Mouse (Mus musculus) thymus, adult 2 months (tissue): ENCODE results near the gene Fam214a. TPM values are rescaled to one million over a fixed set of nuclear protein-coding genes. Genes with fewer than 3 reads are reported as not detected.

Experiments used
- DNase-seq: peaks from one replicate; pipeline ENCODE4 v3.0.0; 2021
- H3K27ac ChIP-seq: fragments of 200-500 bp; 2 replicates; pipeline ENCODE4 v1.5.1; 2012; ENCODE audit warnings: low read length, control low read depth; ENCODE audit not compliant: control insufficient read depth, insufficient read depth
- H3K27me3 ChIP-seq: fragments of 200-500 bp; 2 replicates; pipeline ENCODE4 v1.6.1; 2012; ENCODE audit warnings: mild to moderate bottlenecking, low read length, moderate library complexity, mixed read lengths; ENCODE audit not compliant: control insufficient read depth, insufficient read depth
- H3K36me3 ChIP-seq: fragments of 200-500 bp; 2 replicates; pipeline ENCODE4 v1.6.1; 2012; ENCODE audit warnings: mild to moderate bottlenecking, low read length, moderate library complexity; ENCODE audit not compliant: control insufficient read depth, insufficient read depth
- H3K4me1 ChIP-seq: fragments of 200-500 bp; replicated peaks from 2 replicates; pipeline ENCODE4 v1.6.1; 2012; ENCODE audit warnings: low read length; ENCODE audit not compliant: control insufficient read depth, insufficient read depth
- H3K4me3 ChIP-seq: fragments of 200-500 bp; 2 replicates; pipeline ENCODE4 v1.5.1; 2012; ENCODE audit warnings: mild to moderate bottlenecking, low read length, control low read depth, moderate library complexity; ENCODE audit not compliant: control insufficient read depth, insufficient read depth
- CTCF ChIP-seq: fragments of 200-500 bp; IDR thresholded peaks from 2 replicates; pipeline ENCODE4 v1.5.1; 2012; ENCODE audit warnings: mild to moderate bottlenecking, control low read depth, low read length, moderate library complexity, borderline replicate concordance; ENCODE audit not compliant: control insufficient read depth, poor library complexity, insufficient read depth; ENCODE audit errors: extremely low read depth
- POLR2A ChIP-seq: fragments of 200-500 bp; IDR thresholded peaks from 2 replicates; pipeline ENCODE4 v1.6.1; 2012; ENCODE audit warnings: mild to moderate bottlenecking, low read length, control low read depth, moderate library complexity; ENCODE audit not compliant: control insufficient read depth, poor library complexity, insufficient read depth; ENCODE audit errors: extremely low read depth
- WGBS: fragments of 180-500 bp; shearing (Covaris S2); methylation state at CpG from one replicate; pipeline ENCODE4 v1.1.7; 2018; 5-methylcytosine and 5-hydroxymethylcytosine counted together
- polyA plus RNA-seq: library from polyadenylated mRNA; depleted of rRNA; stranded (reverse); fragments of >200 nt; gene quantifications from 2 replicates; pipeline ENCODE4 v1.2.3, GENCODE M21; 2012

Fam214a gene
- polyA plus RNA-seq, 1 experiment, result 13.6 TPM

GRCm38 (mm10) chr9:74946713-74947402 lies 5.8 kb upstream of the Fam214a start:
- 93% methylated on average over 8 of the region's 8 CpGs for WGBS
- Histone ChIP-seq H3K36me3 (no peaks in the 10 kb centered on the region), H3K4me1 (no peaks in the 10 kb centered on the region), H3K4me3 (no peak overlapping the region), H3K27ac (no peak overlapping the region), H3K27me3 (no peaks in the 10 kb centered on the region)
- TF ChIP-seq CTCF, result no peak
- no peak for TF ChIP-seq POLR2A
- DNase-seq, result no peak

GRCm38 (mm10) chr9:74951491-74951890 lies 1.2 kb upstream of the Fam214a start:
- WGBS, result 46% methylated on average over 3 of the region's 3 CpGs
- Histone ChIP-seq H3K4me3 (no peak overlapping the region), H3K27ac (no peak overlapping the region), H3K4me1 (peaks cover 4% of the 10 kb centered on the region), H3K27me3 (no peaks in the 10 kb centered on the region), H3K36me3 (no peaks in the 10 kb centered on the region)
- peak; percentile 13 for DNase-seq
- TF ChIP-seq CTCF, result no peak
- TF ChIP-seq POLR2A, result no peak

GRCm38 (mm10) chr9:74952106-74952505 lies 578 bp upstream of the Fam214a start:
- H3K27me3 ChIP-seq, result no peaks in the 10 kb centered on the region
- H3K36me3 ChIP-seq, result no peaks in the 10 kb centered on the region
- TF ChIP-seq POLR2A (no peak), CTCF (no peak)
- H3K27ac ChIP-seq, result no peak overlapping the region; the same call in 1 of the 2 replicates
- DNase-seq, result no peak
- 66% methylated on average over 5 of the region's 5 CpGs for WGBS
- peaks cover 4% of the 10 kb centered on the region for H3K4me1 ChIP-seq
- no peak overlapping the region for H3K4me3 ChIP-seq

- H3K27me3 ChIP-seq, result no peaks in the 10 kb centered on the region
- H3K4me3 ChIP-seq, result peak overlapping the region; percentile 77
- peak; percentile 75 for DNase-seq
- peaks cover 2% of the 10 kb centered on the region; the same call in 1 of the 2 replicates for H3K36me3 ChIP-seq
- no peak; the same call in 1 of the 2 replicates for TF ChIP-seq POLR2A
- TF ChIP-seq CTCF, result 0 out of 2 replicates have a peak, but pooled peaks have one; percentile 47
- H3K27ac ChIP-seq, result peak overlapping the region; percentile 50
- 6% methylated on average over 31 of the region's 31 CpGs for WGBS
- peaks cover 4% of the 10 kb centered on the region for H3K4me1 ChIP-seq
These were observed 728 bp downstream of the Fam214a start for GRCm38 (mm10) chr9:74953265-74953958.

DNA sequence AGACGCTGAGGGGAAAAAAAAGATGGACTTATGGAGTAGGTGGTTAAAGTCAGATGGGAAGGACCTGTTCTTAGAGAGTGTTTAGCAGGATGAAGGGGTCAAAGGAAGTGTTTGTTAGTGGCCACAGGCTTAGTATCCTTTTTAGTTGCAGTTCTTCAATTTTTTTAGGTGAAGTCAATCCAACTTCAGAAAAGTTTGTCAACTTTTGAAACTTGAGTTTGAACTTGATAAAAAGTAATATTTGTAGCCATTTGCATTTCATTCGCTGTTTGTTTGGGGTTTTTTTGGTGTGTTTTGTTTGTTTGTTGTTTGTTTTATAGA lies 1.2 kb downstream of the Fam214a start:
- Histone ChIP-seq H3K4me3 (no peak overlapping the region), H3K36me3 (peaks cover 4% of the 10 kb centered on the region; the same call in 1 of the 2 replicates), H3K27ac (no peak overlapping the region; the same call in 1 of the 2 replicates), H3K27me3 (no peaks in the 10 kb centered on the region), H3K4me1 (peaks cover 4% of the 10 kb centered on the region)
- no peak for DNase-seq
- WGBS, result 61% methylated on average over 2 of the region's 2 CpGs
- no peak for TF ChIP-seq POLR2A
- no peak for TF ChIP-seq CTCF

DNA sequence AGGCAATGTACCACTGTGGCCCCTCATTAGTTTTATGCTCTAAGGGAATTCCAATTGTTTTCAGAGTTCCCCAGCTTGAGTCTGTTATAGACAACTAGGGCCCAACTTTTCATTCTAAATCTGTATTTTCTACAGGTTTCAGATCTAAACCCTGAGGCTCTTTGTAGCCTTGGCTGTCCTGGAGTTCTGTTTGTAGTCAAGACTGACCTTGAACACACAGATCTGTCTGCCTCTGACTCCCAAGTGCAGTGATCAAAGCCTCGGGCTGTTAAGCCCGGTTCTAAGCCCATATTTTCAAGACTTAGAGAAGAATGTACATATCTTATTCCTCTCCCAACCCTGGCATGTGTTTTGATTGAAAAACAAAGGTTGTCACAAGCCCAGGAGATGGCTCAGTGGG lies 1.7 kb downstream of the Fam214a start:
- no peak for DNase-seq
- 88% methylated on average over 2 of the region's 2 CpGs for WGBS
- Histone ChIP-seq H3K27me3 (no peaks in the 10 kb centered on the region), H3K4me3 (no peak overlapping the region), H3K27ac (no peak overlapping the region), H3K36me3 (peaks cover 6% of the 10 kb centered on the region; the same call in 1 of the 2 replicates), H3K4me1 (peaks cover 4% of the 10 kb centered on the region)
- TF ChIP-seq POLR2A (no peak), CTCF (no peak)
